Mouse (Mus musculus): ENCODE measurements around the gene Nsmce4a.
"Not testable (repeated sequence)": the region's sequence is repeated elsewhere in the genome, so short reads cannot be mapped to it uniquely, and the experiment has no call there.

The Nsmce4a gene

DNA sequence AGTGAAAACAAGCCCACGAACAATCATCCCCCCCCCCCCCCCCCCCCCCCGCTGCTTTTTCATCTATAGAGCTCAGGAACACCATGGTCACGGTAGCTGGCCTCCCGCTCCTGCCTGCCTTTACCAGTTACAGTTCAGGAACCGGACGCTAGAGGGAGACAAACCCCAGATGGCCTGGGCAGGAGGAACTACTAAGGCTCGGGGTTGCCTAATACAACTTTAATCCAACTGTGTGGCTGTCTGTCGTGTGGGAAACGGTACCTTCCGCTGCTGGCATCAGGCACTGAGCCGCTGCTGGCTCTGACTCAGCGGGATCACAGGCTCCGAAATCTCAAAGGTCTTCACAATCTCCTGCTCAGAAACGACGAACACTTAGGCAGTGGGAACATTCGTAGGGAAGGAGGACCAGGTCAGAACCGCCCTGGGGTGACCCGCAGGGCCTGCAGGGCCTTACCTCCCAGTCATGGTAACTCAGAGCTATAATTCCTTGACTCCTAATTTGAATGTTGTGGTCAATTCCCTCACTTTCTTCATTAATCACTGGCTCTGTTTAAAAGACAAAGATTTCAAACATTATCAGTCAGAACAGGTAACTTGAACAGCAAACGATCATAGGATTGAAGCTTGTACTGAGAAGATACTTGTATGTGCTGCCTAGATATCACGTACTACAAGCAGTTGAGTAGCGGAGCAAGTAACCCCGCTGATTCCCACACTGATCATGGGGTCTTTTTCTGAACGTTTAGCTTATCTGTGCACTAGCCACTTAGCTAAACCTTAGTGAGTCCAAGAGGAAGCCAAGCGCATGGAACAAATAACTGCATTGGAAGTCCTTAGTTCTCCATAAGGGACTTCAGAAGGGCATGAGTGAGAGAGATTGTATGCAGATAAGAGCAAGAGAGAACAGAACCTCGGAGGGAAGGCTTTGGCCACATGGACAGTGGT, 39.3 kb downstream of the Nsmce4a start:
- peak; percentile 94 for DNase-seq

- DNase-seq, result not testable (repeated sequence)
Observed at GRCm38 (mm10) chr7:130531138-130531537, 41.8 kb downstream of the Nsmce4a start.

DNA sequence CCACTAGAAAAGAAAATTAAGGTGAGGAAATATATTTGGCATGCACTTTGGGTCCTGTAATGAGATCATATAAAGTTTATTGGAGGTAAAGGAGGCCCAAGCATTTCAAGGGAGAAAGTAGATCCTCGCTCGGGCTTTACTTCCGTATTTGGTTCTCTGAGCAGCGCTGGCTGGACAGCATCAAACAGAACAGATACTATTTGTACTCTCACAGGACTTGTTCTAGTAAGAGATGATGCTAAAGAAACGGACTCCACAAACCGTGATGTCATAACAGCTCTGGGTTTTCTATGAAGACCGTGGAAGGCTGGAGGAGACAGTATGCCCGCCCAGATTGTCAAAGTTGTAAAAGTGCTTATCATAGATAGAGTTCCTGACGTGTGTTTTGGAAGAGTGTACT, 45.6 kb downstream of the Nsmce4a start:
- DNase-seq, result no peak

DNA sequence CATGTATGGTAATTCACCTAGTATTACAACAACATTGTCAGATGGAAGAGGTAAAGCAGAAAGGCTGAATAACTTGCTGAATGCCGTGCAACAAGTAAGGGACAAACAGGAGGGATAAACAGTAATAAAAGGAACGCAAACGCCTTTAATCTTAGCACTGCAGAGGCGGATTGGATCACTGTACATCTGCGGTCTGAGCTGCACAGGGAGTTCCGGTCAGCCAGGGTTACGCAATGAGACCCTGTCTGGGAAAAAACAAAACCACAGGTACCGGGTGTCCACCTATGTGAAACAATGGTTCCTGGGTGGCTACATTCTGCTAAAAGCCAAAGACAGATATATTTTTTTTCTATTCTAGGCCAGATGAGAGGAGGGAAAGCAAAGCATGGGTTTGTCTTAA, 49.5 kb downstream of the Nsmce4a start:
- no peak for DNase-seq

DNA sequence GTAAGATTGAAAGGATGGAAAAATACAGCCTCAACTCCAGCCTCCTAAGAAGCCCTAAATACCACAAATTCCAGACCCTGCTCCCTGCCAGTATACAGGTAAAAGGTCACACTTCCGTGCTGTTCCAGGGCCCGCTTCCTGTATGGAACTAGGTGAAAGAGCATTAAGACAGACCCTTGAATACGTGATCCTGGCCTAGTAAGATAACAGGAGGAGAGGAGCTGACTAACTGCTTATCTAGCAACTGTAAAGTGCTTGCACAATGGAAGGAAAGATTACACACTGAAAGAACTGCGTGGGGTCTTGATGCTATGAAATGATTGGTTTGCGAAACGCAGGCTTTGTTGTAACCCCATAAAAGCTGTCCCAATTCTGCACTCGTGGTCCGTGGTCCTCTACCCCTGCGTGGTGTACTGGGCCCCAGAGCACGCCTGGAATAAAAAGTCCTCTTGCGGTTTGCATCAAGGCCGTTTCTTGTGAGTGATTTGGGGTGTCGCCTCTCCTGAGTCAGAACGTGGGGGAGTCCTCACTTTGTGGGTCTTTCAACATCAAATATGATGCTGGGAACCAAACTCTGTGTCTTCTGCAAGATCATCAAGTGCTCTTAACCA, 52.0 kb downstream of the Nsmce4a start:
- DNase-seq, result no peak

DNA sequence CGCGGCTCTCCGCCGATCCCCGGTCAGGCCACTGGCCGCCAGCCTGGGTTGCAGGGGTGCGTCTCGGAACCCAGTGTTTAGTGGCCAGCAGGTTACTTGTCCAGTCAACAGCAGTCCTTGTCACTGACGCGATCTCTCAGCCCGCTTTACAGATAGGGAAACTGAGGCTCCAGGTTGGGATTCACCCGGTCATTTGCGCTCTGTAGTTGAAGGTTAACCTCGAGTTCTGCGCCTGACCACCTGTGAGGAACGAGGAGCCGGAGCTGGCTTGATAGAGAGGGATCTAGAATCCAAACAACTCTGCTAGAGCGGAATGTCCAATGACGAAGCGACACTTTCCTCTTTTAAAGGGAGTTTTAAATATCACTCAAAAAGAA, 52.9 kb downstream of the Nsmce4a start, which contains the start of gene Ate1:
Ate1 (minus strand) TSS at position 321 of the 377 bp plus-strand sequence.
- DNase-seq, result no peak

DNA sequence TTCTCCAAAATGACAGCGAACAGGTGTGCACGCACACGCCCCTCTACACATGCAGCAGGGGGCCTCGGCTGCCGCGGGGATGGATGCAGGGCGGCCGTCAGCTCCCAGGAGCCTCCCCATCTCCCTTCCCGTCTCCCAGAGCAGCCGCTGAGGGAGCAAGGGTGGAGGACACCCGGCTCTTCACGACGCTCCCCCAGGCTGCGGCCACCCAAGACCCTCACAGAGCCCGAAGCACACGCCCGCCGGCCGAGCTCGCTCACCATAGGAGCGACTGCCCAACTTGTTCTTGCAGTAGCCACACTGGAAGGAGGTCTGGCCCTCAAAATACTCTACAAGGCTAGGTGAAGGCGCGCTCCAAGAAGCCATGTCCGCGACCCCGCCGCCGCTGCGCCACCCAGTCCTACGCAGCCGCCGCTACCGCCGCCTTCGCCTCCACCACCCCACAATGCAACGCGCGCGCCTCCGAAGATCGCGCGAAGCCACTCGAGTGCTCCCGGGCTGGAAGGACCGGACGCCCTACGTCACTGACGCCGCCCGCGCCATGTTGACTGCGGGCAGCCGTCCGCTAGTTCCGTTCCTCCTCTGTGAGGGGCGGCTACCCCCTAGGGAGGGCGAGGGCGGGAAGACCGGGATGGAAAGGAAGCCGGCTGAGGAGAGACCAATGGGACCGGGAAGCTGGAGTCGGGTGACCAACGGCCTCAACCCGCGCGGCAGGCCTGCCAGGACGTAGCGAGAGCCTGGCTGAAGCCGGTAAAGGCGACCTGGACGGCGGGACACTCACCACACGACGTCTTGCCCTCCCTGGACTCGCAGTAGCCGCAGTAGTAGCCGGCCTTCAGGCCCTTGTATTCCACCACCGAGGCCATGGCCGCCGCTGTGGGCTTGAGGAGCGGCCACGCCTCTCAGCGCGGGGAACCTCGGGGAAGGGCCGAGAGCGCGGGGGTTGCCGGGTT, 53.5 kb downstream of the Nsmce4a start:
- DNase-seq, result peak; percentile 99

DNA sequence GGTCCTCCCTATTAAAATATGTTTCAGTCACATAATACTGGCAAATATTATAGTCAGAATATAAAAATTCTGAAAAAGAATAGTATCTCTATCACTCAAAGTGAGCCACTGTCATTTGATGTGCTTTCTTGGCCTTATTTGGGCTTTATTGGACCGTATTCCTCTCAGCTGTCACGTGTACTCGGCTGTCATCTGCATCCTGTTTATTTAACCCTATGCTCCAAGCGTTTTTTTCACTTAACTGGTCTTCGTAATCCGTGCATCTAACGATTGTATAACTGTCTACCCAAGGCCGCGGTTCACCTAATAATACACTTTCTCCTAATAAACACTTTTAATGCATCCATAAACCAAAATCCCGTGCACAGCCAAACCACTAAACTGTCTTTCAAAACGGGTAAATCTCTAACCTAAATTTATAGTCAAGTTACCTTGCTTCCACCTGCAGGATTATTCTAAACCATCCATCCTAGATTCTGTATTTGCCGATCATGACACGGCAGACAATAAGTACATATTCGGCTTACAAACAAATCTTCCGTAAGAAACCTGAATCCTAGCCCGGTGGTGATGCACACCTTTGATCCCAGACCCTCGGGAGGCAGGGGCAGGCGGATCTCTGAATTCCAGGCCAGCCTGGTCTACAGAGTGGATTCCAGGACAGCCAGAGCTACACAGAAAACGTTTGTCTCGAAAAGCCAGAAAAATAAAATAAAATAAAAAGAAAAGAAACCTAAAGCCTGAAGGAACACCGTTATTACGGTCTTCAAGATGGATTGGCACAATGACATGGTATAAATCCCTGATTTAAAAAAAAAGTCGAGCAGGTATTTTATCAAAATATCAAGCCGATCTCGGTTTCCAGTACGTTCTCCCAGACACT, 54.5 kb downstream of the Nsmce4a start:
- DNase-seq, result peak; percentile 34

- DNase-seq, result no peak
Observed at GRCm38 (mm10) chr7:130510243-130510642, 62.7 kb downstream of the Nsmce4a start.

DNA sequence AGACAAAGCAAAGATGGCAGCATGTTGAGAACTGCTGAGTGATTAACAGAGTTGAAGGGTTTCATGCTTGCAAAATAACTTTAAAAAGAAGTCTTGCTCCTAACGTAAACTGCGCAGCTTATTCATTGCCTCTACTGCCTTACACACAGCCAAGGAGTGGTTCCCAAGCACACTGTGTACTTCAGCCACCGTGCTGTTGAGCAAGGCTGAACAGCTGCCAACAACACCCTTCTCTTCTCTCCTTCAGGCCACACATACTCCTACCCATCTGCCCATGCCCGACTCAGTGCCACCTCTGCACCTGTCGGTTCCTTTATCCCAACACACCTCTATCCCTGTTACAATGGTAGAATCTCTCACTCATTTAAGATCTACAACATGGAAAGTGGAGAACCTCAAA, 69.9 kb downstream of the Nsmce4a start:
- DNase-seq, result no peak

DNA sequence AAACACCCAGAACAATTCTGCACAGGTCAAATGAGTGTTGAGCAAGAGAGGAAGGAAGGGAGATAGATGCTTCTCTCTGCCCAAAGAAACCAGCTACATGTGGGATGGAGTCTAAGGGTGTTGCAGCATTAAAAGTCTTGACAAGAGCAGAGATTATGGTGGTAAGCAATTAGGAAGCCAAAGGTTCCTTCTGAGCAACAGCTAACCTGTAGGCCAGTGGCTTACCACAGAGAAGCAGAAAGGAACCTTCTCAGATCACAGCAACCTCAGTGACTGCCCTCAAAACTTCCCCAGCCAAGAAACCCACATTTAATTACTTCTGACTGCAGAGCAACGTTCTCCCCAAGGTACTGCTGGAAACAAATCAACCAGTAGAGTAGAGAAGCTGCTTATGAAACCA, 71.4 kb downstream of the Nsmce4a start:
- no peak for DNase-seq

GRCm38 (mm10) chr7:130493346-130493745, 79.6 kb downstream of the Nsmce4a start:
- DNase-seq, result no peak

- no peak for DNase-seq
Observed at GRCm38 (mm10) chr7:130492026-130492425, 80.9 kb downstream of the Nsmce4a start.

All from lung, postnatal 10 days (tissue).